Mouse (Mus musculus): Measurements from ENCODE around the gene Tmem213. TPM values are rescaled to one million over a fixed set of nuclear protein-coding genes. Genes with fewer than 3 reads are reported as not detected.

Tmem213 gene
- polyA plus RNA-seq (2015; fragmentation: Nextera tagmentation; extraction: Ambion mirVana) = not detected in 2 replicates

DNA sequence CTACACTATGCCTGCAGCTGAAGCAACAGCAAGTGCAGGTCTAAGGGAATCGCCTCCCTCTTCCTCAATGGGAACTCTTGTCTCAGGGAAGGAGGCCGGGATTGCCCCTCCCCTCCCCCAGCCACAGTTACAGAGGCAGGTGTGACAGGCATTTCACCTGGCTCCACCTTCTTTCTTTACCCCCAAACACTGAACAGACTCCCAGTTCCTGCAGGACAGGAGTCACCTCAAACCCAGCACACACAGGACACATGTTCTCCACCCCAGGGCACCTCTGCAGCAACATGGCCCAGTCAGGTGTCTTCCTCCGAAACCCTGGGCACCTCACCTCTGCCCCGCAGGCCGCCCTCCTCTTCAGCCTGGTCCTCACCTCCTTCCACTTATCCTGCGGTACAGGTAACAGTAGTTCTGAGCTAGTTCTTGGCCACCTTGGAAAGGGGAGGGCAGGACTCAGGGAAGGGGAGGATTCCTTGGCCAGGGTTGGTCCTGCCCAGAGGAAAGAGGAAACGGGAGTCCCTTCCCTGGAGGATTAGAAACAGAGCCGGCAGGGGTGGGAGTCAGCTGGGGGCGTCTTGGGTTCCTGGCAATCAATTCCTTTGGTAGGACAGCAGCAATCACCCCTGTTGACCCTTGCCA is at the start of gene Tmem213:
TSS of gene Tmem213 (plus strand) at position 96 of the 636 bp plus-strand sequence.
- Histone ChIP-seq H3K4me1 (0 out of 2 replicates have a peak, but pooled peaks cover 3% of the 10 kb centered on the region), H3K9ac (replicated peaks) (no peak within 1 kb of the TSS), H3K27me3 (replicated peaks) (no peaks in the 10 kb centered on the region), H3K36me3 (no peaks in the 10 kb centered on the region), H3K9me3 (replicated peaks) (no peaks in the 10 kb centered on the region), H3K4me3 (replicated peaks) (no peak within 1 kb of the TSS), H3K4me2 (no peak within 1 kb of the TSS), H3K27ac (replicated peaks) (no peak within 1 kb of the TSS)
- 34% methylated on average over 9 of the region's 9 CpGs for WGBS
- ATAC-seq (ENCODE audit: low FRiP score) = no peak

DNA sequence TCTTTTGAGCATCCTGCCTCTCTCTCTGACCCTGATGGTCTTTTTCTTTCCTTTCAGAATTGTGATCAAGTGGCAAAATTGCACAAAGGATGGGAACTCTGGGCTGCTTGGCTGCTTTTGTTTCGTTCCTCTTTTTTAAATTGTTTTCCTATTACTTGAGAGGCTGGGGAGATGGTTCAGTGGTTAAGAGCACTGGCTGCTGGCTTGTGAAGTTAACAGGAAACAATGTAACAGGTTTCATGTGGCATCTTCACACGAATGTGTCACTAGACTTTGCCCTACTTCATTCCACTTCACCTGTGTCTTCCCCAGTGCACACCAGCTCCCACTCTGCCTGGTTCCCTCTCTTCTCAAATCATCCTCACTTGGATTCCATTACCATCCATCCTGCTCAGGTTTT is 44.4 kb upstream of the Tmem213 start:
- WGBS = 74% methylated on average over 2 of the region's 2 CpGs
- H3K9ac ChIP-seq (replicated peaks) = no peak overlapping the region
- H3K9me3 ChIP-seq (replicated peaks) = no peaks in the 10 kb centered on the region
- H3K4me2 ChIP-seq = no peak overlapping the region
- H3K4me1 ChIP-seq = peaks cover 11% of the 10 kb centered on the region
- H3K27me3 ChIP-seq (replicated peaks) = no peaks in the 10 kb centered on the region
- no peak overlapping the region for H3K27ac ChIP-seq (replicated peaks)
- no peaks in the 10 kb centered on the region for H3K36me3 ChIP-seq
- ATAC-seq (ENCODE audit: low FRiP score) = no peak
- H3K4me3 ChIP-seq (replicated peaks) = no peak overlapping the region

DNA sequence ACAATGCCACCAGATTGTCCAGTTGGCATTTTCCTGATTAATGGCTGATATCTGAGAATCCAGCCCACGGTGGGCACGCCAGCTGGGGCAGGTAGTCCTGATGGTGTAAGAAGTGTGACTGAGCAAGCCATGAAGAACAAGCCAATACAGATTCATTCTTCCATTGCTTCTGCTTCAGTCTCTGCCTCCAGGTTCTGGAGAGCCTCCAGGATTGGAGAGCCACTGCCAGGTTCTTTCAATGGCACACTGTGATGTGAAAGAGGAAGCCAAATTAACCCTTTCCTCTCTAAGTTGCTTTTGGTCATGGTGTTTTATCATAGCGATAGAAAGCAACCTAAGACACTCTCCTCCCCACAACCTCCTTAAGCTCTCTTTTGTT is 43.9 kb upstream of the Tmem213 start:
- Histone ChIP-seq H3K27me3 (replicated peaks) (no peaks in the 10 kb centered on the region), H3K4me1 (peaks cover 11% of the 10 kb centered on the region), H3K4me3 (replicated peaks) (no peak overlapping the region), H3K27ac (replicated peaks) (0 out of 2 replicates have a peak overlapping the region, but pooled peaks have one; percentile 14), H3K9me3 (replicated peaks) (no peaks in the 10 kb centered on the region), H3K4me2 (no peak overlapping the region), H3K9ac (replicated peaks) (no peak overlapping the region), H3K36me3 (no peaks in the 10 kb centered on the region)
- no peak for ATAC-seq (ENCODE audit: low FRiP score)
- 59% methylated on average over 3 of the region's 3 CpGs for WGBS

DNA sequence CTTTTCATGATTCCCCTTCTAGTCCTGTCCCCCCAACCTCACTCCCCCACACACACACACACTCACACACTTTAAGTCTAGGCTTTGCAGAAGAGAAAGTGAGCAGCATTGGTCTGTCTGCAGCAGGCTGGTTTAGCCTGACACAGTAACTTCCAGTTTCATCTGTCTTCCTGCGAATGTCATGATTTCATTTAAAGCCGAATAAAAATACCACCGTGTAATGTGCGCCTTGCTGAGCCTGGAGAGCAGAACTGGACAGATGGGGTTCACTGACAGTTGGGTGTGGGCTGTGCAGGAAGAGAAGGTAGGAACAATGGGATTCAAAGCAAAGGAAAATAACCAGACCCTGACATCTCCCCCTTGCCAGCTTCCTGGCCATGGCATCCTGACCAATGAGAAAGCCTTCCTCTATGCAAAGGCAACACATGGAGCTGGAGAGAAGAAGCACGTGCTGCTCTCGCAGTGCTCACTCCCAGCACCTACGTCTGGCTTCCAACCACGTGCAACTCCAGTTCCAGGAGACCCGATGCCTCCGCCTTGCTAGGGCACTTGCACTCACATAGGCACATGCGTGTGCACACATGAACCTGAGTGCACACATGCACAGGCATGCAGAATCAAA is 43.4 kb upstream of the Tmem213 start:
- H3K27me3 ChIP-seq (replicated peaks) = no peaks in the 10 kb centered on the region
- H3K9me3 ChIP-seq (replicated peaks) = no peaks in the 10 kb centered on the region
- 0 out of 2 replicates have a peak overlapping the region, but pooled peaks have one; percentile 14 for H3K27ac ChIP-seq (replicated peaks)
- no peak overlapping the region for H3K9ac ChIP-seq (replicated peaks)
- peaks cover 11% of the 10 kb centered on the region for H3K4me1 ChIP-seq
- 69% methylated on average over 11 of the region's 11 CpGs for WGBS
- peak; percentile 57; the same call in 1 of the 2 replicates for ATAC-seq (ENCODE audit: low FRiP score)
- H3K36me3 ChIP-seq = no peaks in the 10 kb centered on the region
- no peak overlapping the region for H3K4me3 ChIP-seq (replicated peaks)
- H3K4me2 ChIP-seq = no peak overlapping the region

DNA sequence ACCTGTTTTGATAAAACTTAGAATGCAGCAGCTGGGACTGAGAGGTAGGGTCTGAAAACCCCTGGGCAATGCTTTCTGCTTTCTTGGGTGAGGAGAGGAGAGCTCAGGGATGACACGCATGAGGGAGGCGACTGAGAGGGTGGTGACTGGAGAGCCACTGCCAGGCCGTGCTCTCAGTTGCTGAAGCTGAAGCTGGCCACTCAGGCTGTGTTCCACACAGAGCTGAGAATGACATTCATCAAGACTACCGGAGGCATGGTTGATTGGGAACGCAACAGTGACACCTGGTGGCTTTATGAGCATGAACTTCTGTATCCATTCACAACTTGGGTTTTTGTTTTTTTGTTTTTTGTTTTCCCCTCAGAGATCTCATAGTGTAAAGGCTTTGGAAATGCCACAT is 42.8 kb upstream of the Tmem213 start:
- Histone ChIP-seq H3K4me1 (peaks cover 11% of the 10 kb centered on the region), H3K9me3 (replicated peaks) (no peaks in the 10 kb centered on the region), H3K9ac (replicated peaks) (no peak overlapping the region), H3K4me2 (peak overlapping the region; percentile 38; the same call in 1 of the 2 replicates), H3K27me3 (replicated peaks) (no peaks in the 10 kb centered on the region), H3K4me3 (replicated peaks) (no peak overlapping the region), H3K36me3 (no peaks in the 10 kb centered on the region), H3K27ac (replicated peaks) (no peak overlapping the region)
- 4% methylated on average over 5 of the region's 5 CpGs for WGBS
- peak; percentile 92 for ATAC-seq (ENCODE audit: low FRiP score)

DNA sequence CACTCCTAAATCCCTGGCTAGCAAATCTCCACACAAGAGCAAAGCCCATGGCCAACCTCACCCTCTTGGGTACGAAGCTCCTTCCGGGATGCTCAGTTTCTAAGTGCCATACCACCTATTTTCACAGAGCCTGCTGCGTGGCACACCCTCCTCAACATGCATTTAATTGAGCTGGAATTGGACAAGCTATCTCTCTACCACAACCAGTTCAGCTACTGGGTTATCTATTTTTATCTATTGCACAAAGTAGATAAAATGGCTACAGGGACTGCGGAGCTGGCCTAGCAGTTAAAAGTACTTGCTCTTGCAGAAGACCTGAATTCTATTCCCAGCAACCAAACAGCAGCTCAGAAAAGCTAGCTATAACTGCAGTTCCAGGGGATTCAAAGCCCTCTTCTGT is 37.8 kb upstream of the Tmem213 start:
- no peak overlapping the region for H3K9ac ChIP-seq (replicated peaks)
- H3K36me3 ChIP-seq = no peaks in the 10 kb centered on the region
- no peaks in the 10 kb centered on the region for H3K4me1 ChIP-seq
- H3K4me3 ChIP-seq (replicated peaks) = no peak overlapping the region
- no peak for ATAC-seq (ENCODE audit: low FRiP score)
- H3K27ac ChIP-seq (replicated peaks) = no peak overlapping the region
- WGBS = 89% methylated on average over 4 of the region's 4 CpGs
- no peak overlapping the region for H3K4me2 ChIP-seq
- H3K9me3 ChIP-seq (replicated peaks) = no peaks in the 10 kb centered on the region
- no peaks in the 10 kb centered on the region for H3K27me3 ChIP-seq (replicated peaks)

DNA sequence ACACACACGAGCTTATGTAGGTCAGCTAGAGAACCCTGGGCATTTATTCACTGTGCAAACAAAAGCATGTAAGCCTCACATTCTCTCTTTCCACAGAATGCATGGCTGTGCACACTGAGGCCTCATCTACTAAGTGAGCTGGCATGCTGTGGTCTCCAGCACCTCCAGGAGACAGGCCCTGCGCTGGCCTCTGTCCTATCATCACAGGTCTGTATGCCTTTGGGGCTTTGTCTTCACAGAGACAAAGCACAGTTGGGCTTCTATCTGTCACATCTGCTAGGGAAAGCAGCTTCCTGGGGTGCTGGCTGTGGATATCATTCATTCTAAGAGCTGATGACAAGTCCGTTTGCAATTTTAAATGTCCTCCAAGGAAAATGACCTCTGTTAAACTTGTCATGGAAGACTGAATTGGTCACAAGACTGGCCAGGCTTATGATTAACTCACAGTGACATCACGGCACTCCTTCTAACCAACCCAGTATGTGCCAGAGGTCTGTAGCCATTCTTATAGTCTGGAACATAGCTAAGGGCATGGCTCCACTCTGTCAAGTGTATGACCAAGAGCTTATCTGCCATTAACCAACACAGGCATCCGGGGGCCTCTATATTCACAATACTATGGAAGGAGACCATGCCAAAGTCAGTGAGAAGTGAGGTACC is 36.8 kb upstream of the Tmem213 start:
- Histone ChIP-seq H3K36me3 (no peaks in the 10 kb centered on the region), H3K9me3 (replicated peaks) (no peaks in the 10 kb centered on the region), H3K4me1 (no peaks in the 10 kb centered on the region), H3K27me3 (replicated peaks) (no peaks in the 10 kb centered on the region), H3K27ac (replicated peaks) (no peak overlapping the region), H3K4me3 (replicated peaks) (no peak overlapping the region), H3K9ac (replicated peaks) (no peak overlapping the region), H3K4me2 (no peak overlapping the region)
- ATAC-seq (ENCODE audit: low FRiP score) = no peak
- WGBS = 67% methylated on average over 5 of the region's 5 CpGs

DNA sequence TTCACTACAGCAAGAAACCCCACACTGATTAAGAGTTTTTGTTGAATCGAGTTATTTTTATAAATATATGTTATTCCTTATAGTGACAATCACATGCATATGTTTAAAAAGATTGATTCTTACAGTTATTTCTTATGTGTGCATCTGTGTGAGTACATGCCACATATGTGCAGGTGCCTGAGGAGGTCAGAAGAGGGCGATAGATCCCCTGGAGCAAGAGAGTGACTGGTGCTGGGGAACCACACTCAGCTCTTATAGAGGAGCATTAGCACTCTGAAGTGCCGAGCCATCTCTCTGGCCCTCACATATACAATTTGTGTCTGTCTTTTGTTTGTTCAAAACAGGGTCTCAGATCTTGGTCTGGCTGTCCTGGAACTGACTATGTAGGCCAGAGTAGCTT is 35.5 kb upstream of the Tmem213 start:
- Histone ChIP-seq H3K4me2 (no peak overlapping the region), H3K9me3 (replicated peaks) (no peaks in the 10 kb centered on the region), H3K36me3 (no peaks in the 10 kb centered on the region), H3K4me3 (replicated peaks) (no peak overlapping the region), H3K9ac (replicated peaks) (no peak overlapping the region), H3K27me3 (replicated peaks) (no peaks in the 10 kb centered on the region), H3K27ac (replicated peaks) (no peak overlapping the region), H3K4me1 (no peaks in the 10 kb centered on the region)
- WGBS = 97% methylated on average over 3 of the region's 3 CpGs
- no peak for ATAC-seq (ENCODE audit: low FRiP score)

DNA sequence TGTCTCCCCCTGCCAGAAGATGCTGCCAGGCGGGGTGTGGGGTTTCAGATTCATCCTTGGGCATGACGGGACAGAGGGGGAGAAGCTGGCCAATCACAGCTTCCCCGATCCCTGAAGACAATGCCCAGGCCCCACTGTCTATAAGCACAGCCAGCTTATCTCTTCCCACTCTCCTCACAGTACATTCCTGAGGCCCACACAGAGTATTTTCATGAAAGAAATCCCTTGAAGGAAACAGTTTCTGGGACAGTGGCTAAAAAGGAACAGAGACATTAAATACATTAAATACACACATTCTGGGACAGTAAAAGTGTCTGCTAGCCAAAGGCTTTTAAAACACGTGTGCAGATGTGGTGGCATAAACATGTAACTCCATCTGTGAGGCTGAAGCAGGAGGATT is 28.7 kb upstream of the Tmem213 start:
- Histone ChIP-seq H3K4me1 (no peaks in the 10 kb centered on the region), H3K4me2 (no peak overlapping the region), H3K27ac (replicated peaks) (no peak overlapping the region), H3K4me3 (replicated peaks) (no peak overlapping the region), H3K9me3 (replicated peaks) (no peaks in the 10 kb centered on the region), H3K36me3 (no peaks in the 10 kb centered on the region), H3K27me3 (replicated peaks) (no peaks in the 10 kb centered on the region), H3K9ac (replicated peaks) (no peak overlapping the region)
- WGBS = 68% methylated on average over 4 of the region's 4 CpGs
- ATAC-seq (ENCODE audit: low FRiP score) = no peak

DNA sequence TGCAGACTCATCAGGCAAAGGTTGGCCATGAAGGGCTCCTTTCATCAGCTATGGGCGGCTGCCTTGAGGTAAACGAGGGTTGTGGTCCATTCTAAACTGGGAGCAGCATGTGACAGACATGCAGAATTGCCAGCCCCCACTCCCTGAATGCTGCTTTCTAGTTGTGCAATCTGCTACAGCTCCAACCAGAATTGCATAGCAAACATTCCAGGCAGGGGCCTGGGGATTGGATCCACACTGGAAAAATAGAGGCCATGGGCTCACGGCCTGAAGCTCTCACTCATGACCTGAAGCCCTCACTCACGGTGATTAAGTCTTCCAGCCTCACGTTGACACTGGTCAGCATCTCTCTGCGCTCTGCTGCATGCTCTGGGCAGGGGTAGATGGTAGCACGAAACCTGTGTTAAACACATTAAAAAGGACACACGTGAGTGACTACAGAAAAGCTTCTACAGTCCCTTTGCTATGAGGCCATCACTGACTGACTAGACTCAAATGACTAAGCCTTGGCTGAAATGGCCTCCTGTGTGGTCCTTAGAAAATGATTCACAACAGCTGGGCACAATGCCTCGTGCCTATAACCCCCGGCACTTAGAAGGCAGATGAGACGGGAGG is 27.2 kb upstream of the Tmem213 start:
- Histone ChIP-seq H3K27me3 (replicated peaks) (no peaks in the 10 kb centered on the region), H3K36me3 (no peaks in the 10 kb centered on the region), H3K4me2 (no peak overlapping the region), H3K9me3 (replicated peaks) (no peaks in the 10 kb centered on the region), H3K4me3 (replicated peaks) (no peak overlapping the region), H3K9ac (replicated peaks) (no peak overlapping the region), H3K27ac (replicated peaks) (no peak overlapping the region), H3K4me1 (no peaks in the 10 kb centered on the region)
- ATAC-seq (ENCODE audit: low FRiP score) = no peak
- 65% methylated on average over 11 of the region's 11 CpGs for WGBS

DNA sequence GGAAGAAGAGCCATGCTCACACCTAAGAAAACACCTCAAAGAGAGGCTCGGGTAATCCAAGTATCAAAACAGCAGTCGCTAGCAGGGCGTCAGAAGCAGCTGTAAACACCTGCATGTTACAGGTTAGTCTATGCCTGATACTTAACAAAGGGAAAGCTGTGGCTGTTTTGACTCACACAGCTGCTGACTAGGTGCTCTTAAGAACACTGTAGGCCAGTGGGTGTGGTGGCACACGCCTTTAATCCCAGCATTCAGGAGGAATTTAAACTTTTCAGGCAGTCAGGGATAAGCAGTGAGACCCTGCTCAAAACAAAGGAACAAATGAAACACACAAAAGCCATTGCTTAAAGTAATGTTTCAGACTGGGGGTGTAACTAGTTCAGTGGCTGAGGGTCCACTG is 25.9 kb upstream of the Tmem213 start:
- Histone ChIP-seq H3K27ac (replicated peaks) (no peak overlapping the region), H3K27me3 (replicated peaks) (no peaks in the 10 kb centered on the region), H3K4me2 (no peak overlapping the region), H3K9me3 (replicated peaks) (no peaks in the 10 kb centered on the region), H3K9ac (replicated peaks) (no peak overlapping the region), H3K4me3 (replicated peaks) (no peak overlapping the region), H3K36me3 (no peaks in the 10 kb centered on the region), H3K4me1 (no peaks in the 10 kb centered on the region)
- WGBS = 56% methylated on average over 4 of the region's 4 CpGs
- no peak for ATAC-seq (ENCODE audit: low FRiP score)
